Mouse (Mus musculus) heart, embryonic 13.5 days (tissue): ENCODE results near the gene Sh2d2a. TPM values are rescaled to one million over a fixed set of nuclear protein-coding genes. Genes with fewer than 3 reads are reported as not detected.
A peak's percentile ranks its signal among the peaks of the same experiment; 100 is the strongest.
"Not testable (repeated sequence)": the region's sequence is repeated elsewhere in the genome, so short reads cannot be mapped to it uniquely, and the experiment has no call there.

Source experiments
- ATAC-seq: fragments of 200-750 bp; cut with Nextera tagmentation; 2 replicates; pipeline ENCODE4 v1.8.0; 2017; ENCODE audit warnings: moderate TSS enrichment; ENCODE audit not compliant: insufficient number of reproducible peaks, low FRiP score, low TSS enrichment; ENCODE audit errors: extremely low read depth
- H3K27ac ChIP-seq: fragments of 300-500 bp; sonication (generic); replicated peaks from 2 replicates; pipeline ENCODE4 v1.5.1; 2015; ENCODE audit warnings: moderate library complexity, mild to moderate bottlenecking, inconsistent platforms
- H3K27me3 ChIP-seq: fragments of 300-500 bp; sonication (generic); replicated peaks from 2 replicates; pipeline ENCODE4 v1.6.1; 2015; ENCODE audit warnings: mild to moderate bottlenecking, inconsistent platforms
- H3K36me3 ChIP-seq: fragments of 300-500 bp; sonication (generic); 2 replicates; pipeline ENCODE4 v1.6.1; 2015; ENCODE audit warnings: mild to moderate bottlenecking, inconsistent platforms
- H3K4me1 ChIP-seq: fragments of 300-500 bp; sonication (generic); 2 replicates; pipeline ENCODE4 v1.6.1; 2015; ENCODE audit warnings: inconsistent platforms
- H3K4me2 ChIP-seq: fragments of 300-500 bp; sonication (generic); 2 replicates; pipeline ENCODE4 v1.6.1; 2015; ENCODE audit warnings: inconsistent platforms, mild to moderate bottlenecking, moderate library complexity
- H3K4me3 ChIP-seq: fragments of 300-500 bp; sonication (generic); 2 replicates; pipeline ENCODE4 v1.5.1; 2015; ENCODE audit warnings: moderate library complexity, mild to moderate bottlenecking, inconsistent platforms
- H3K9ac ChIP-seq: fragments of 300-500 bp; sonication (generic); 2 replicates; pipeline ENCODE4 v1.6.1; 2015; ENCODE audit warnings: inconsistent platforms, mild to moderate bottlenecking, moderate library complexity
- H3K9me3 ChIP-seq: fragments of 300-500 bp; sonication (generic); 2 replicates; pipeline ENCODE4 v1.6.1; 2016; ENCODE audit warnings: inconsistent platforms
- WGBS: fragments of 180-500 bp; shearing (Covaris S2); methylation state at CpG from one replicate; pipeline ENCODE4 v1.1.7; 2015; ENCODE audit warnings: mixed read lengths; 5-methylcytosine and 5-hydroxymethylcytosine counted together
- polyA plus RNA-seq: library from polyadenylated mRNA; unstranded; fragments of >200 nt; fragmentation: Nextera tagmentation; extraction: Ambion mirVana; gene quantifications from 2 replicates; pipeline ENCODE4 v1.2.1, GENCODE M21; 2015

The Sh2d2a gene
- 0.04 and 0.17 TPM in 2 replicates for polyA plus RNA-seq

- no peak within 1 kb of the TSS for H3K4me3 ChIP-seq
- H3K4me2 ChIP-seq, result no peak within 1 kb of the TSS
- no peak for ATAC-seq
- H3K27ac ChIP-seq, result no peak within 1 kb of the TSS
- no peaks in the 10 kb centered on the region for H3K36me3 ChIP-seq
- no peaks in the 10 kb centered on the region for H3K9me3 ChIP-seq
- no peaks in the 10 kb centered on the region; the same call in 1 of the 2 replicates for H3K27me3 ChIP-seq
- WGBS, result 60% methylated on average over 7 of the region's 7 CpGs
- no peak within 1 kb of the TSS for H3K9ac ChIP-seq
- H3K4me1 ChIP-seq, result peaks cover 7% of the 10 kb centered on the region
These were observed at the start of gene Sh2d2a for GRCm38 (mm10) chr3:87846650-87847110. TSS of gene Sh2d2a (plus strand) at chr3:87846755.

DNA sequence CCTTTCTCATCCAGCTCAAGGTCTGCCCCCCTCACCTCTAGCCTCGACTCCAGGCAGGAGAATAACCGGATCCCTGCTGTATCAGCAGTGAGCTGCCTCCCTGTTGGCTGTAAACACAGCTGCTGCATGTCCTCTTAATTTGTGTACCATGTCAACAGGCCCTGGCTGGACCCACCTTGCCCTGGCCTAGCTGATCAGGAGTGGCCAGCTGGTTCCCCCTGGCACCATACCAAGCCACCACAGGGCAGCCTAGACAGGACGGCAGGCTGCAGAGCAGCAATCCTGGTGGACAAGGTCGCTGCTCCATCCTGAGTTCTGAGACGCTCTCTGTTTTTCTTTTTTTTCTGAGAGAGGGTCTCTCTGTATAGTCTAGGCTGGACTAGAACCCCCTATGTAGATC lies 44.9 kb upstream of the Sh2d2a start:
- Histone ChIP-seq H3K27me3 (peaks cover 100% of the 10 kb centered on the region), H3K9me3 (no peaks in the 10 kb centered on the region), H3K36me3 (no peaks in the 10 kb centered on the region), H3K4me3 (no peak overlapping the region), H3K9ac (no peak overlapping the region), H3K4me1 (peaks cover 18% of the 10 kb centered on the region), H3K27ac (no peak overlapping the region), H3K4me2 (no peak overlapping the region)
- 47% methylated on average over 5 of the region's 5 CpGs for WGBS
- no peak for ATAC-seq

DNA sequence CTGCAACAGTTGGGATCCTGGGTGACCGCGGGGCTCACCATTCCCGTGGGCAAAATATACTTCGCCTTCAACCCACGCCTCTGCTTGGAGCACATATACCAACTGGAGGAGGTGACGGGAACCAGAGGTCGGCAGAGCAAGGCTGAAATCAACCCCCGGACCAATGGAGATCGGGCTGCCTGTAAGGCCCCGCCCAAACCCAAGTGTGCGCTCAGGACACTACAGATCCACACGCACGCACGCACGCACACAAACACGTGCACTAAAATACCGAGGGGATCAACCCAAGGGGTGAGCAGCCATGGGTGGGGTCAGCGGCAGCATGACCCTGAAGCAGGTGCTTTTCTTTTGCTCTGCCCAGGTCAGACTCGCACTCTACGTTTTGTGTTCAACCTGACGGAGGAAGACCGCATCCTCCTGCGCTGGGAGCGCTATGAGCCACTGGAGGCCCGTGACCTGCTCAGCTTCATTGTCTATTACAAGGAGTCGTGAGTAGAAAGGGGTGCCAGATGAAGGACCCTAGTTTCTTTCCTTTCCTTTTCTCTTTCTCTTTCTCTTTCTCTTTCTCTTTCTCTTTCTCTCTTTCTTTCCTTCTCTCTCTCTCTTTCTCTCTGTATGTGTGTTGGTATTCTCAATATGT lies 42.4 kb upstream of the Sh2d2a start:
- H3K9ac ChIP-seq, result peak overlapping the region; percentile 33; the same call in 1 of the 2 replicates
- no peaks in the 10 kb centered on the region for H3K9me3 ChIP-seq
- peak overlapping the region; percentile 42 for H3K4me3 ChIP-seq
- WGBS, result 4% methylated on average over 26 of the region's 26 CpGs
- H3K27ac ChIP-seq, result no peak overlapping the region
- H3K4me1 ChIP-seq, result peaks cover 12% of the 10 kb centered on the region
- H3K27me3 ChIP-seq, result peaks cover 100% of the 10 kb centered on the region
- no peaks in the 10 kb centered on the region for H3K36me3 ChIP-seq
- ATAC-seq, result no peak
- H3K4me2 ChIP-seq, result peak overlapping the region; percentile 69

GRCm38 (mm10) chr3:87809322-87809962 lies 37.1 kb upstream of the Sh2d2a start:
- H3K27ac ChIP-seq, result no peak overlapping the region
- H3K4me1 ChIP-seq, result peaks cover 11% of the 10 kb centered on the region; the same call in 1 of the 2 replicates
- 10% methylated on average over 28 of the region's 28 CpGs for WGBS
- H3K36me3 ChIP-seq, result no peaks in the 10 kb centered on the region
- H3K4me2 ChIP-seq, result peak overlapping the region; percentile 44
- no peak overlapping the region; the same call in 1 of the 2 replicates for H3K9ac ChIP-seq
- peak overlapping the region; percentile 19 for H3K4me3 ChIP-seq
- peaks cover 100% of the 10 kb centered on the region for H3K27me3 ChIP-seq
- 0 out of 2 replicates have a peak, but pooled peaks have one; percentile 23 for ATAC-seq
- H3K9me3 ChIP-seq, result no peaks in the 10 kb centered on the region

DNA sequence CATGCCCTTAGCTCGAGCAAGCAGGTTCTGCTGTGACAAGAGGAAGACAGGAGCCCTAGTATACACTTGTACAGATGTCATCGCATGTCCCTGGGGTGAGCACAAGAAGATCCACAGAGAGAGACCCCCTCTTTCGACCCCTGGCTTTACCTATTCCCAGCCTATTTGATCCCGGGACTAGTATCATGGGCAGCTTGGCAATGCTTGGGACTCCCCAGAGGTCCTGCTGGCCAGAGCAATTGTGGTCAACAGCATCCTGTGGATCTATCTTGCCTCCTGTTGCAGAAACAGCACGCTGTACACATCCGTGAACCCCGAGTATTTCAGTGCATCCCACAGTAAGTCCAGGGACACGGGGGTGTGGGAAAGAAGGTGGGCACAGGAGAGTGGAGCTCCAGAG lies 35.3 kb upstream of the Sh2d2a start:
- H3K9ac ChIP-seq, result no peak overlapping the region
- no peaks in the 10 kb centered on the region for H3K9me3 ChIP-seq
- no peak overlapping the region for H3K27ac ChIP-seq
- no peak overlapping the region for H3K4me3 ChIP-seq
- ATAC-seq, result no peak
- 68% methylated on average over 8 of the region's 8 CpGs for WGBS
- H3K27me3 ChIP-seq, result peaks cover 100% of the 10 kb centered on the region
- no peaks in the 10 kb centered on the region for H3K36me3 ChIP-seq
- no peak overlapping the region for H3K4me2 ChIP-seq
- H3K4me1 ChIP-seq, result peaks cover 12% of the 10 kb centered on the region

GRCm38 (mm10) chr3:87812413-87812812 lies 34.1 kb upstream of the Sh2d2a start:
- Histone ChIP-seq H3K9ac (no peak overlapping the region), H3K4me1 (peaks cover 15% of the 10 kb centered on the region), H3K4me2 (no peak overlapping the region), H3K36me3 (no peaks in the 10 kb centered on the region), H3K4me3 (no peak overlapping the region), H3K9me3 (no peaks in the 10 kb centered on the region), H3K27me3 (peaks cover 97% of the 10 kb centered on the region), H3K27ac (no peak overlapping the region)
- ATAC-seq, result no peak
- 72% methylated on average over 4 of the region's 4 CpGs for WGBS

GRCm38 (mm10) chr3:87812873-87813272 lies 33.7 kb upstream of the Sh2d2a start:
- no peak for ATAC-seq
- no peaks in the 10 kb centered on the region for H3K36me3 ChIP-seq
- no peak overlapping the region for H3K4me3 ChIP-seq
- peaks cover 97% of the 10 kb centered on the region for H3K27me3 ChIP-seq
- H3K4me1 ChIP-seq, result peaks cover 15% of the 10 kb centered on the region
- H3K27ac ChIP-seq, result no peak overlapping the region
- H3K4me2 ChIP-seq, result no peak overlapping the region
- no peak overlapping the region for H3K9ac ChIP-seq
- 40% methylated on average over 10 of the region's 10 CpGs for WGBS
- H3K9me3 ChIP-seq, result no peaks in the 10 kb centered on the region

- Histone ChIP-seq H3K4me3 (no peak overlapping the region), H3K27ac (no peak overlapping the region), H3K27me3 (peaks cover 90% of the 10 kb centered on the region), H3K9ac (peak overlapping the region; percentile 45; the same call in 1 of the 2 replicates), H3K4me2 (peak overlapping the region; percentile 38), H3K36me3 (no peaks in the 10 kb centered on the region), H3K9me3 (no peaks in the 10 kb centered on the region), H3K4me1 (peaks cover 5% of the 10 kb centered on the region)
- ATAC-seq, result no peak
- 41% methylated on average over 6 of the region's 6 CpGs for WGBS
These were observed 30.4 kb upstream of the Sh2d2a start for GRCm38 (mm10) chr3:87816166-87816565.

GRCm38 (mm10) chr3:87816646-87817093 lies 29.9 kb upstream of the Sh2d2a start:
- no peak overlapping the region for H3K4me3 ChIP-seq
- H3K4me2 ChIP-seq, result peak overlapping the region; percentile 38
- peaks cover 5% of the 10 kb centered on the region for H3K4me1 ChIP-seq
- H3K9me3 ChIP-seq, result no peaks in the 10 kb centered on the region
- H3K9ac ChIP-seq, result peak overlapping the region; percentile 45; the same call in 1 of the 2 replicates
- H3K36me3 ChIP-seq, result no peaks in the 10 kb centered on the region
- H3K27me3 ChIP-seq, result peaks cover 88% of the 10 kb centered on the region
- no peak overlapping the region for H3K27ac ChIP-seq
- no peak for ATAC-seq
- WGBS, result 6% methylated on average over 12 of the region's 12 CpGs

- no peaks in the 10 kb centered on the region for H3K36me3 ChIP-seq
- no peak for ATAC-seq
- peaks cover 5% of the 10 kb centered on the region for H3K4me1 ChIP-seq
- WGBS, result 57% methylated on average over 12 of the region's 12 CpGs
- no peaks in the 10 kb centered on the region for H3K9me3 ChIP-seq
- no peak overlapping the region for H3K27ac ChIP-seq
- no peak overlapping the region for H3K9ac ChIP-seq
- no peak overlapping the region for H3K4me2 ChIP-seq
- peaks cover 79% of the 10 kb centered on the region for H3K27me3 ChIP-seq
- H3K4me3 ChIP-seq, result no peak overlapping the region
These were observed 28.3 kb upstream of the Sh2d2a start for GRCm38 (mm10) chr3:87818226-87818625.

DNA sequence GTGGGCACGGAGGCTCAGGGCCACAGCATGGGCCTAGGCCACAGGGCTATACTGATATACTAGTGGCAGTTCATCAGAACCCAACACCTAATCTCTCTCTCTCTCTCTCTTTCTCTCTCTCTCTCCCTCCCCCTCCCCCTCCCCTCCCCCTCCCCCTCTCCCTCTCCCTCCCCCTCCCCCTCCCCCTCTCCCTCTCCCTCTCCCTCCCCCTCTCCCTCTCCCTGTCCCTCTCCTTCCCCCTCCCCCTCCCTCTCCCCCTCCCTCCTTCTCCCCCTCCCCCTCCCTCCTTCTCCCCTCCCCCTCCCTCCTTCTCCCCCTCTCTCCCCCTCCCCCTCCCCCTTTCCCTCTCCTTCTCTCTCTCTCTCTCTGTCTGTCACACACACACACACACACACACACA lies 22.3 kb upstream of the Sh2d2a start, which contains the start of gene Pear1:
Pear1 (minus strand) TSS at position 101 of the 400 bp plus-strand sequence.
- not testable (repeated sequence) for H3K36me3 ChIP-seq, H3K4me3 ChIP-seq, H3K4me2 ChIP-seq, H3K4me1 ChIP-seq, H3K27ac ChIP-seq, H3K9me3 ChIP-seq, H3K9ac ChIP-seq, ATAC-seq
- WGBS, result 96% methylated on average over 1 of the region's 1 CpGs
- H3K27me3 ChIP-seq, result peaks cover 28% of the 10 kb centered on the region
